Mouse (Mus musculus): Measurements from ENCODE around the gene Ak6. TPM values are rescaled to one million over a fixed set of nuclear protein-coding genes. Genes with fewer than 3 reads are reported as not detected.

Ak6 gene
- polyA plus RNA-seq (2017; shearing (Covaris generic)): 130 TPM

GRCm38 (mm10) chr13:100650550-100651438, at the start of gene Ak6, which contains the start of gene Rad17:
Gene Ak6, plus strand, starts transcription at chr13:100650979.
Gene Rad17, minus strand, starts transcription at chr13:100651051.

GRCm38 (mm10) chr13:100616181-100617087, 34.3 kb upstream of the Ak6 start, which contains the start of gene Marveld2:
Gene Marveld2, minus strand, starts transcription at chr13:100616971.

DNA sequence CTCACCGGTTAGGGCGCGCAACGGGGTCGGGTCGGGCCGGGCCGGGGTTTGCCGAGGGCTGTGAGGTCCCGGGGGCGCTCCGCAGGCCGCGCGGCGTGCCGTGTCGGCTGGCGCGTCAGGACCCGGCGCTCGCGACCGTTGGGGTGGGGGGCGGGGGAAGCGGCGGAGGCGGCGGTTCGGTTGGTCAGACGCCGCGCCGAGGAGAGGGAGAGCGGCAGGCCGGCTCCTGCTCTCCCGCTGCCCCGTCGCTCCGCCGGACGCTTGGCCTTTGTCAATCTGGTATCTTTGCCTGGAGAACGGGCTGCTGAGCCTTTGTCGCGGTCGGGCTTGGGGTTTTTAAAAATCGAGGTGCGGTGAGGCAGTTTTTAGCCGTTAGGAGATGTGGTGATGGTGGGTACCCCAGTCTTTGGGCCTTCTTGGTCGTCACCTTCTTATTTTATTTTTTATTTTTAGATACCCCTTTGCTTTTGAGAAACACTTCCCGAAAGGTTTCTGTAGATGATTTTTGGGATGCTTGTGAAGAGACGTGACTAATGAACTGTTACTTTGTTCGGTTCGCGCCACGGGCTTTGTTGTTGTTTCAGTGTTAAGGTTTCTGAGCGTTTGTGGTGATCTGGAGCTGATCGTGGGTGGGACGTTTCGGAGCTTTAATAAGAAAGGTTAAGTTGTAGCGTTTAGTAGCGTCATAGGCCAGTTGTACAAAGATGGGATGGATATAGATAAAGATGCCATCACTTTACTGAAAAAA, 834 bp downstream of the Ak6 start, which contains the start of gene Taf9:
Gene Taf9 (plus strand): TSS at position 141 of the 748 bp plus-strand sequence.

GRCm38 (mm10) chr13:100669291-100670022, 18.7 kb downstream of the Ak6 start, which contains the start of gene Ccdc125:
Gene Ccdc125, plus strand, starts transcription at chr13:100669717.

Other genes starting within 250 kb of the Ak6 start
- gene Naip1, start 198.1 kb upstream of the Ak6 start, polyA plus RNA-seq (2017; shearing (Covaris generic)): not detected
- 36.7 TPM for gene Gtf2h2, start 158.4 kb upstream of the Ak6 start, polyA plus RNA-seq (2017; shearing (Covaris generic))
- not detected for gene Ocln, start 98.3 kb upstream of the Ak6 start, polyA plus RNA-seq (2017; shearing (Covaris generic))
- 5.4 TPM for gene Marveld2, start 34.0 kb upstream of the Ak6 start, polyA plus RNA-seq (2017; shearing (Covaris generic))
- 20.9 TPM for gene Rad17, start 72 bp downstream of the Ak6 start, polyA plus RNA-seq (2017; shearing (Covaris generic))
- 3.1 TPM for gene Taf9, start 600 bp downstream of the Ak6 start, polyA plus RNA-seq (2017; shearing (Covaris generic))
- 17.5 TPM for gene Ccdc125, start 18.7 kb downstream of the Ak6 start, polyA plus RNA-seq (2017; shearing (Covaris generic))
- gene Cdk7, start 80.0 kb downstream of the Ak6 start, polyA plus RNA-seq (2017; shearing (Covaris generic)): 53.1 TPM
- gene Mrps36, start 93.7 kb downstream of the Ak6 start, polyA plus RNA-seq (2017; shearing (Covaris generic)): 55.7 TPM
- gene Cenph, start 124.9 kb downstream of the Ak6 start, polyA plus RNA-seq (2017; shearing (Covaris generic)): 0.56 TPM
- 0.70 TPM for gene Ccnb1, start 135.6 kb downstream of the Ak6 start, polyA plus RNA-seq (2017; shearing (Covaris generic))
- 66.3 TPM for gene Slc30a5, start 182.4 kb downstream of the Ak6 start, polyA plus RNA-seq (2017; shearing (Covaris generic))